Mouse (Mus musculus): ENCODE data around the gene Chd1. TPM values are rescaled to one million over a fixed set of nuclear protein-coding genes. Genes with fewer than 3 reads are reported as not detected.
A peak's percentile ranks its signal among the peaks of the same experiment; 100 is the strongest.

Gene Chd1
- polyA plus RNA-seq (2021) = 32.6 TPM

GRCm38 (mm10) chr17:15704475-15705300, at the start of gene Chd1:
Chd1 (plus strand) TSS chr17:15704967.
- ChIA-PET POLR2A (interaction anchor here (0.6 kb wide), 1 partner anchor 126 kb away, joined by 3 read pairs; no protein-coding TSS in a partner anchor), CTCF (no interaction called here)
- DNase-seq (ENCODE audit: low read depth, low spot score) (peak; percentile 64), ATAC-seq (peak; percentile 82)
- no peaks in the 10 kb centered on the region for H3K27me3 ChIP-seq
- in situ Hi-C loops (cut with MboI; ENCODE audit: low pct_unique_long_range_greater_than_20kb) = loop anchor here (25.0 kb wide), 1 partner anchor 642 kb away; no protein-coding TSS in a partner anchor
- no peak for TF ChIP-seq CTCF (IDR thresholded peaks at IDR 0.05)

GRCm38 (mm10) chr17:15656881-15657607, 47.7 kb upstream of the Chd1 start:
- CTCF ChIA-PET = no interaction called here
- H3K27me3 ChIP-seq = peaks cover 8% of the 10 kb centered on the region
- POLR2A ChIA-PET = no interaction called here
- ATAC-seq (no peak), DNase-seq (ENCODE audit: low read depth, low spot score) (no peak)
- in situ Hi-C loops (cut with MboI; ENCODE audit: low pct_unique_long_range_greater_than_20kb) = no loop called here
- TF ChIP-seq CTCF (IDR thresholded peaks at IDR 0.05) = no peak

GRCm38 (mm10) chr17:15672870-15673269, 31.9 kb upstream of the Chd1 start:
- POLR2A ChIA-PET = no interaction called here
- H3K27me3 ChIP-seq = no peaks in the 10 kb centered on the region
- ATAC-seq = no peak
- CTCF ChIA-PET = interaction anchor here (0.7 kb wide), 1 partner anchor 19 kb away, joined by 3 read pairs; no protein-coding TSS in a partner anchor
- in situ Hi-C loops (cut with MboI; ENCODE audit: low pct_unique_long_range_greater_than_20kb) = no loop called here
- no peak for DNase-seq (ENCODE audit: low read depth, low spot score)
- TF ChIP-seq CTCF (IDR thresholded peaks at IDR 0.05) = no peak

GRCm38 (mm10) chr17:15677970-15678645, 26.7 kb upstream of the Chd1 start:
- no peaks in the 10 kb centered on the region for H3K27me3 ChIP-seq
- no peak for TF ChIP-seq CTCF (IDR thresholded peaks at IDR 0.05)
- ChIA-PET POLR2A (no interaction called here), CTCF (interaction anchor here (0.7 to 1.0 kb wide), 2 partner anchors 10 to 21 kb away, joined by 3 to 4 read pairs; no protein-coding TSS in a partner anchor)
- DNase-seq (ENCODE audit: low read depth, low spot score) (no peak), ATAC-seq (no peak)
- in situ Hi-C loops (cut with MboI; ENCODE audit: low pct_unique_long_range_greater_than_20kb) = no loop called here

GRCm38 (mm10) chr17:15679966-15680630, 24.7 kb upstream of the Chd1 start:
- no peak for TF ChIP-seq CTCF (IDR thresholded peaks at IDR 0.05)
- ATAC-seq (no peak), DNase-seq (ENCODE audit: low read depth, low spot score) (no peak)
- in situ Hi-C loops (cut with MboI; ENCODE audit: low pct_unique_long_range_greater_than_20kb) = no loop called here
- POLR2A ChIA-PET = interaction anchor here (0.6 kb wide), 1 partner anchor 9 kb away, joined by 3 read pairs; no protein-coding TSS in a partner anchor
- no peaks in the 10 kb centered on the region for H3K27me3 ChIP-seq
- CTCF ChIA-PET = interaction anchor here (1.6 kb wide), 1 partner anchor 10 kb away, joined by 4 read pairs; no protein-coding TSS in a partner anchor

- ATAC-seq = no peak
- TF ChIP-seq CTCF (IDR thresholded peaks at IDR 0.05) = no peak
- in situ Hi-C loops (cut with MboI; ENCODE audit: low pct_unique_long_range_greater_than_20kb) = no loop called here
- ChIA-PET CTCF (interaction anchor here (1.2 to 1.6 kb wide), 2 partner anchors 10 to 35 kb away, joined by 3 to 4 read pairs; no protein-coding TSS in a partner anchor), POLR2A (no interaction called here)
- DNase-seq (ENCODE audit: low read depth, low spot score) = no peak
- no peaks in the 10 kb centered on the region for H3K27me3 ChIP-seq
Measured at GRCm38 (mm10) chr17:15680661-15681060, 24.1 kb upstream of the Chd1 start.

GRCm38 (mm10) chr17:15686396-15686795, 18.4 kb upstream of the Chd1 start:
- ATAC-seq (no peak), DNase-seq (ENCODE audit: low read depth, low spot score) (no peak)
- ChIA-PET POLR2A (no interaction called here), CTCF (interaction anchor here (1.5 to 1.6 kb wide), 2 partner anchors 12 to 16 kb away, joined by 3 to 4 read pairs; no protein-coding TSS in a partner anchor)
- no peak for TF ChIP-seq CTCF (IDR thresholded peaks at IDR 0.05)
- in situ Hi-C loops (cut with MboI; ENCODE audit: low pct_unique_long_range_greater_than_20kb) = no loop called here
- no peaks in the 10 kb centered on the region for H3K27me3 ChIP-seq

- TF ChIP-seq CTCF (IDR thresholded peaks at IDR 0.05) = no peak
- ChIA-PET POLR2A (no interaction called here), CTCF (interaction anchor here (0.8 to 1.6 kb wide), 3 partner anchors 10 to 13 kb away, joined by 4 to 8 read pairs (median 5); no protein-coding TSS in a partner anchor)
- H3K27me3 ChIP-seq = no peaks in the 10 kb centered on the region
- in situ Hi-C loops (cut with MboI; ENCODE audit: low pct_unique_long_range_greater_than_20kb) = no loop called here
- ATAC-seq (peak; percentile 65), DNase-seq (ENCODE audit: low read depth, low spot score) (no peak)
Measured at GRCm38 (mm10) chr17:15690304-15690703, 14.5 kb upstream of the Chd1 start.

- in situ Hi-C loops (cut with MboI; ENCODE audit: low pct_unique_long_range_greater_than_20kb) = no loop called here
- DNase-seq (ENCODE audit: low read depth, low spot score) (no peak), ATAC-seq (no peak)
- ChIA-PET POLR2A (no interaction called here), CTCF (no interaction called here)
- no peaks in the 10 kb centered on the region for H3K27me3 ChIP-seq
- no peak for TF ChIP-seq CTCF (IDR thresholded peaks at IDR 0.05)
Measured at GRCm38 (mm10) chr17:15695566-15695965, 9.2 kb upstream of the Chd1 start.

GRCm38 (mm10) chr17:15698956-15699355, 5.8 kb upstream of the Chd1 start:
- no peaks in the 10 kb centered on the region for H3K27me3 ChIP-seq
- peak; percentile 46 for ATAC-seq
- POLR2A ChIA-PET = interaction anchor here (0.6 kb wide), 1 partner anchor 10 kb away, joined by 3 read pairs; no protein-coding TSS in a partner anchor
- no peak for DNase-seq (ENCODE audit: low read depth, low spot score)
- CTCF ChIA-PET = interaction anchor here (0.7 to 1.2 kb wide), 8 partner anchors 13 to 76 kb away, joined by 3 to 4 read pairs (median 3); no protein-coding TSS in a partner anchor
- in situ Hi-C loops (cut with MboI; ENCODE audit: low pct_unique_long_range_greater_than_20kb) = no loop called here
- TF ChIP-seq CTCF (IDR thresholded peaks at IDR 0.05) = no peak

Data from Patski (cell line).